Mouse (Mus musculus): Measurements from ENCODE around the gene Zfp629.

Zfp629 gene

GRCm38 (mm10) chr7:127614091-127614490 lies 1.5 kb downstream of the Zfp629 start:
- no peak for DNase-seq

DNA sequence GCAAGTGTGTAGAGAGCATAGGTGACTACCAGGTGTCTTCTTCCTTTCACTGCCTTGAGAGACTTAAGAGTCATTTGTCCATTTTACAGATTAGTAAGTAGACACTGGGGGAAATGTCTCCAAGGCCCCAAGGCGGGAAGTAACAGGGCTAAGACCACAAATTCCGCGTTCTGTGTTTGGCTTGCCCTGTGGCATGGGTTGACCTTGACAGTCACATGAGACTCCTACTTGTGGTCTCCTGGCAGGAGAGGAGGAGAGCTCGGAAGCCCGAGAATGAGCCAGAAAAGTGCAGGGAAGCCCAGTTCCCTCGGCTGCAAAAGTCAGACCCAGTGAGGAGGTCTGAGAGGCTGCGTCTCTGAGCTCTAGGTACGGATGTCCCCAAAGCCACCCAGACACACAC lies 2.1 kb downstream of the Zfp629 start:
- DNase-seq: no peak

DNA sequence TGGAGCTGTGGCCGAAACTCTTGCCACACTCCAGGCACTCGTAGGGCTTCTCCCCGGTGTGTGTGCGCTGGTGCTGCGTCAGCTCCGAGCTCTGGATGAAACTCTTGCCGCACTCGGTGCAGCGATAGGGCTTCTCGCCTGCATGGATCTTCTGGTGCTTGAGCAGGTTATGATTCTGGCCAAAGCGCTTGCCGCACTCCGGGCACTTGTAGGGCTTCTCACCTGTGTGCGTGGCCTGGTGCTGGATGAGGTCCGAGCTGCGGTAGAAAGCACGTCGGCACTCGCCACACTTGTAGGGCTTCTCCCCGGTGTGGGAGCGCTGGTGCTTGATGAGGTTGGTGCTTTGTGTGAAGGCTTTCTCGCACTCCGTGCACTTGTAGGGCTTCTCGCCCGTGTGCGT lies 4.0 kb downstream of the Zfp629 start:
- no peak for DNase-seq

DNA sequence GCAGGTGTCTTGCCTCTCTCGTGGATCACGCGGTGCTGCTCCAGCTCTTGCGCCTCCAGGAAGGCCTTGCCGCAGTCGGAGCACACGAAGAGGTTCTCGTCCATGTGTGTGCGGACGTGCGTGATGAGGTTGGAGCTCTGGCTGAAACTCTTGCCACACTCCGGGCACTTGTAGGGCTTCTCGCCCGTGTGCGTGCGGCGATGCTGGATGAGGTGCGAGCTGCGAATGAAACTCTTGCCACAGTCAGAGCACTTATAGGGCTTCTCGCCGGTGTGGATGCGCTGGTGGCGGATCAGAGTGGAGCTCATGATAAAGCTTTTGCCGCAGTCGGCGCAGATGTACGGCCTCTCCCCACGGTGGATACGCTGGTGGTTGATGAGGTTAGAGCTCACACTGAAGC lies 4.6 kb downstream of the Zfp629 start:
- no peak for DNase-seq

GRCm38 (mm10) chr7:127607150-127607549 lies 8.4 kb downstream of the Zfp629 start:
- DNase-seq: no peak

GRCm38 (mm10) chr7:127604256-127604655 lies 11.3 kb downstream of the Zfp629 start:
- DNase-seq: no peak

- DNase-seq: no peak
Measured at GRCm38 (mm10) chr7:127602903-127603302, 12.7 kb downstream of the Zfp629 start.

DNA sequence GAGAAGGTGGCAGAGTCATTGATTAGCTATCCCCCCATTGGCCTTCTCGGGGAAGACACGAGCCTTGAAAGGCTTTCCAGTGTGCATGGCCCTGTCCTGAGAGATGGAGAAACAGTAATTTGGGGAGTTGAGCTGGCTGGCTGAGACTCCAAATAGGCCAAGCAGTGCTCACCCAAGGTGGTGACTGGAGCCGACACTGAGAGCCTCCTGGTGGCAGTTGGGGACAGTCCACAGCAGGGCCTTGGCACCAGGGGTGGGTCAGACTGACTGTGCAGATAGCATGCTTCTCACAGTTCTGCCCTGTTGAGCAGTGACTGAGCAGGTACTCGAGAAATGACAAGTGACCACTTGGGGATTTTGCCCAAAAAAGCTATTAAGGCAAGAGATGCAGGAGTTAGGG lies 13.9 kb downstream of the Zfp629 start:
- no peak for DNase-seq

GRCm38 (mm10) chr7:127600612-127601011 lies 15.0 kb downstream of the Zfp629 start:
- no peak for DNase-seq

- no peak for DNase-seq
Measured at GRCm38 (mm10) chr7:127596747-127597146, 18.9 kb downstream of the Zfp629 start.

- DNase-seq: no peak
Measured at GRCm38 (mm10) chr7:127592575-127592974, 23.0 kb downstream of the Zfp629 start.

- no peak for DNase-seq
Measured at GRCm38 (mm10) chr7:127591108-127591507, 24.5 kb downstream of the Zfp629 start.

GRCm38 (mm10) chr7:127589637-127590036 lies 26.0 kb downstream of the Zfp629 start:
- DNase-seq: no peak

- DNase-seq: no peak
Measured at GRCm38 (mm10) chr7:127588901-127589300, 26.7 kb downstream of the Zfp629 start.

GRCm38 (mm10) chr7:127588011-127588871 lies 27.4 kb downstream of the Zfp629 start, which contains the start of the genes Ccdc189 and Rnf40:
TSS of gene Ccdc189 (minus strand) at chr7:127588595.
TSS of gene Rnf40 (plus strand) at chr7:127588767.
- DNase-seq: peak; percentile 85

- DNase-seq: no peak
Measured at GRCm38 (mm10) chr7:127587196-127587595, 28.4 kb downstream of the Zfp629 start.

DNA sequence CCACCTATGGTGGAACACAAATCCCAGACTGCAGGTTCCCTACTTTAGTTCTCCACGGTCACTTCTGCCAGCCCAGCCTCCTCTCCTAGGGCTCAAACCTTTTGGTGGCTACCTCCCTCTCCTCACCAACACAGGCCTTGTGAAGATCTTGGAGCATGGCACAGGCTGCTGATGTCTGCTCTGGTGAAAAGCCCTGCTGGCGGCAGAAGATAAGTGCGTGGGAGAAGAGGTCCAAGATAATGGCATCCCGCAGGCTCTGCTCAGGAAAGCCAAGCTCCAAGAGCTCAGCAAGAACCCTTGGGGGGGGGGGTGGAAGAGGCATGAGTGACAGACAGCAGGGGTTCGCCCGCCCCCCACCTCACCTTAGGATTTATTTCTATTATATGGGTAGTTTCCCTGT lies 29.4 kb downstream of the Zfp629 start:
- no peak for DNase-seq

DNA sequence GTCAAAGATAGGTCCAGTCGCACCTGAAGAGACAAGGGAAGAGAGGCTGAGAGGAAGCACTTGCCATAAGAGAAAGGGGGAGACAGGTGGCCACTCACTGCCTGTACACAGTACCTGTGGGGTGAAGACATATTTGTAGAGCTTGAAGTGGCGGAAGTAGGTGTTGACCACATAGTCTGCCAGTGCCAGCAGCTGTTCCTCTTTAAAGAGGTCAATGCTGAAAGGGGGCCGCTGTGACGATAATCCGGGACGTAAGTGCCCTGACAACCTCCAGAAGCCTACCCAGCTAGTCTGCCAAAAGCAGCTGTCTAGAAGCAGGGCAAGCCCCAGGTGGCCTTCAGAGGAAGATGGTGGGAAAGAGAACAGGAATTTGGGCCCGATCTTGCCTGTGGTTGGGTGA lies 30.6 kb downstream of the Zfp629 start:
- no peak for DNase-seq

- no peak for DNase-seq
Measured at GRCm38 (mm10) chr7:127583260-127583659, 32.3 kb downstream of the Zfp629 start.

DNA sequence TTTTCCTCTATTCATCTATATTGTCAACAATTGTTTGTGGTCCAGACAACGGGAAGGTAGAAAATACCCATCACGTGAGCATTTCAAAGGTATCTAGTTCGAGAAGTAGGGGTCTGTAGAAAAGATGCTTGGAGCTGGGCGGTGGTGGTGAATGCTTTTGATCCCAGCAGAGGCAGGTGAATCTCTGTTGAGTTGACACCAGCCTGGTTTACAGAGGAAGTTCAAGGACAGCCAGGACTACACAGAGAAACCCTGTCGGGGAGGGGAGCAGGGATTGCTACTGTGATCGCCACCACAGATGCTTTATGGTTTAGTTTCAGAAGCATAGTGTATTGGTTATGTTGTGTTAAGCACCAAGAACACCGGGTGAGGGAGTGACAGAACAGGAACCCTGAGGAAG lies 41.5 kb downstream of the Zfp629 start:
- DNase-seq: no peak

DNA sequence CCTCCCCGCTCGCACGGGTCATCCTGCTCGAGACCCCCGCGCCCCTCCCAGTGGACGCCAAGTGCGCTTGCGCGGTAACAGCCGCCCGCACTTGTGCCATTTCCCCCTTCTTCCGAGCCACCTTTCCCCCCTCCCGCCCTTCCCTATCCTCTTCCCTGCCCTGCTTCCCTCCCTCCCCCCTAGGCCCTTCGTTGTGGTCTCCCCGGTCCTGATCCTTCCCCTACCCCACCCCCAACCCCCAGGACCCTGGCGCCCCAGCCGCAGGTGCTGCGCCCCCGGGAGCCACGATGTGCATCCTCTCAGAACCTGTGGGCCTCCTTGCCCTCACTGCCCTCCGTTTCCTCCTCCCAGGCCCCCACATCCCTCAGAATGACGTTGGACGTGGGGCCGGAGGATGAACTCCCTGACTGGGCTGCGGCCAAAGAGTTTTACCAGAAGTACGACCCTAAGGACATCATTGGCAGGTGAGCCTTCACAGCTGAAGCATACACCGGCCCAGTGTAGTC lies 42.0 kb downstream of the Zfp629 start:
- DNase-seq: peak; percentile 38

DNA sequence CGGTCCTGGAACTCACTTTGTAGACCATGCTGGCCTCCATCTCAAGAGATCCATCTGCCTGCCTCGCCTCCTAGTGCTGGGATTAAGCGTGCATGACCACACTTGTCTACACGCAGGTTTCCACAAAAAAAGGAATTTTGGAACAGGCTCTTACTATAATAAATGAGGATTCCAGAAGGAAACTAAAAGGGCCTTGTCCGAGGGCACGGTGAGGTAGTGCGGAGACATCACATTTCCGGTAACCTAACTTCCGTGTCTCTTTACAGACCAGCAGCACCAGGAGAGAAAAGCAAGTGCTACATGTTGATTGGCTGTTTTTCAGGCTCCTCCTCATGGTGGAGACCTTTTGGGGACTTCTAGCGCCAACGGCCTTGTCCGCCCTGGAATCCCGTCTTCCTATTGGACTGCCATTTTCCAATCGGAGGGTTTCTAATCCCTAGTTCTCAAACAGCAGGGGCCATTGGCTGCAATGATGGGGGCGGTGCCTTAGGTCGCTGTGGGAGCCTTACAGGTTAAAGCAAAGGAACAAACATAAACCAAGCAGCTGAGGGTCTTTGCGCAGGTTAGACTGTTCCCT lies 42.6 kb downstream of the Zfp629 start, which contains the start of gene Phkg2:
Gene Phkg2 (plus strand): TSS at position 446 of the 577 bp plus-strand sequence.
- DNase-seq: peak; percentile 89

GRCm38 (mm10) chr7:127564381-127565150 lies 51.0 kb downstream of the Zfp629 start:
- peak; percentile 91 for DNase-seq
